Mouse (Mus musculus): Measurements from ENCODE around the gene Pck1.

DNA sequence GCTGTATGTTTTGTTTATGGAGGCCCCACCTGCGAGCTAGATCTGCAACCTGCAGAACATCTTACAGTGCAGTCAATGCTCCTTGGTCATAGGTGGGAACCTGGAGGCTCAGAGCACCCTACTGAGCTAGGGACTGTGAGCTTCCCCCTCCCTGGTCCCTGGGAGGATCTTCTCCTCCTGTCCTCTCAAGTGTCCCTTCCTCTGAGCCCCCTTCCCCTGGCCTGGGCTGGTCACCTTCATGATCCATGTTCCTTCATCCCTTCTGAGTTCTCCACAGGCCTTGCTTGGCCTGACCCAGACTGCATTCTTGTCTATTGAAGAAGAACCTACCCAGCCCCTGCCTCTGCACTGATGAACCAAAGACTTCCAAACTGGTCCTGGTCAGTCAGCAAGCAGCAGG, 21.7 kb downstream of the Pck1 start:
- TF ChIP-seq POLR2A (IDR thresholded peaks at IDR 0.05; ENCODE audit: low read depth, low read length) (no peak), CTCF (IDR thresholded peaks at IDR 0.05; ENCODE audit: extremely low read depth, insufficient read depth, insufficient read length, insufficient replicate concordance) (no peak)
